Mouse (Mus musculus): ENCODE data around the gene Ttll11.

The Ttll11 gene

DNA sequence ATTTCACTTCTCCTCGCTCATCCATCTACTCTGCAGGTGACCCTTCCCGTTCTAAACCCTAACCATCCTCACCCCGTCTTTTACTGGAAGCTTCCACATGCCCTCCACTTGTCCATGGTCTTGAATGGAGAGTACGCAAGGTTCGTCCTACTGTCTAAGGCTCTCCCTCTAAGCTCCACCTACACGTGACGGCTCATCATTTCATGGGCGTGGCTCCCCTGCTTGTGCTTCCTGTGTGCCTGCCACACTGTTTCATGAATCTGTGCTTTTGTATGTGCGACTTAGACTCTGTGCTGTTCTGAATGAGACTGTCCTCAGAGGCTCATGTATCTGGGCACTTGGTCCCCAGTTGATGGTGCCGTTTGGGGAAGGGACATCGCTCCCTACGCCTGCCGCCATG, 46.6 kb downstream of the Ttll11 start:
- no peak for TF ChIP-seq GATA4 (IDR thresholded peaks at IDR 0.05; ENCODE audit: insufficient replicate concordance, low read length)

DNA sequence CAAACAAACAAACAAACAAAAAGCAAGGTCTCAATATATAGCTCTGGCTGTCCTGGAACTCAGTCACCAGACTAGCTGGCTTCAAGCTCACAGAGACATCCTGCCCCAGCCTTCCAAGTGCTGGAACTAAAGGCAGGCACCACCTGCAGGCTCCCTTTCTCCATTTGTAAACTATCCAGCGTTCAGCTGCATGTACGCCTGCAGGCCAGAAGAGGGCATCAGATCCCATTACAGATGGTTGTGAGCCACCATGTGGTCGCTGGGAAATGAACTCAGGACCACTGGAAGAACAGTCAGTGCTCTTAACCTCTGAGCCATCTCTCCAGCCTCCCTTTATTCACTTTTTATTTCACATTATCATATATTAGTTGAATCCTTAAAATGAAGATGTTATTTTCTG, 48.1 kb downstream of the Ttll11 start:
- no peak for TF ChIP-seq GATA4 (IDR thresholded peaks at IDR 0.05; ENCODE audit: insufficient replicate concordance, low read length)

DNA sequence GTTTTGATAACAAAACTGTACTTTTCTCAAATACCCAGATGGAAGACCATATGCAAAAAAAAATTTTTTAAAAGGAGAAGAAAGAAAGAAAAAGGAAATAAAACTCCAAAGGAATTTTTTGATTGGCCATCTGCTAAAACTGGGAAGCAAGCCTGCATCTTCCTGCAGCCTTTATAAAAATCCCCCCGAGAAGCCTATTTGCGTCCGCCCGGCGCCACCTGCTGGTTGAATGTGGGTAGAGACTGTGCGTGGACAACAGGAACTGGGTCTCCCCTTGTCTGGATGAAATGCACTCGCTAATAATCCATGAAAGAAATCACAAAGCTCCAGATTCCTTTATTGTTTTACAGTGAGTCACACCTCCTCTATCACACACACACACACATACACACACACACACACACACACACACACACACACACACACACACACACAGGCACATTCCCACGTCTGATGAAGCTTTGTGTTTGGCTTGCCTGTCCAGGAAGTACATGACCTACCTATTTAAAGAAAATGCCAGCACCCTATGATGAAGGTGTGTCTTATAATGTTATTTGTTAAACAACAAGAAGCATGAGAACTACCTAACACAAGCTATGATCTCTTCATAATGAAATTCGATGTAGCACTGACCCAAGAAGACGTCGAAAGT, 49.1 kb downstream of the Ttll11 start:
- no peak for TF ChIP-seq GATA4 (IDR thresholded peaks at IDR 0.05; ENCODE audit: insufficient replicate concordance, low read length)

DNA sequence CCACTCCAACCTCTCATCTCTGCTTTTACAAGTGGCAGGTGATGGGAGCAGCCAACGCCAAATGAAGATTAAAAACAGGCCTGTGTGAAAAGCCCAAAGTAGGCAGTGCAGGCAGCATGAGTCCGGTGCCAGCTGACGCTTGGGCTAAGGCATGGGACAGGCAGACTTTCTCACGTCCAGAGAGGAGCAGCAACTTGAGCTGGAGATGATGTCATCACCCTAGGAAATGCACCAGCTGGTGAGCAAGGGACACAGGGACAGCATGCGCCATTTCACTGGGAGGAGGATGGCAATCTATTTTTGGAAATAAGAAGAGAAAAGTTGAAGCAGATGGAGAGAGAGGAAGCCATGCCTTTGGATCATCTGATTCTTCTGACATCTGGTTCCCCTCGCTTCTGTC, 51.6 kb downstream of the Ttll11 start:
- no peak for TF ChIP-seq GATA4 (IDR thresholded peaks at IDR 0.05; ENCODE audit: insufficient replicate concordance, low read length)

DNA sequence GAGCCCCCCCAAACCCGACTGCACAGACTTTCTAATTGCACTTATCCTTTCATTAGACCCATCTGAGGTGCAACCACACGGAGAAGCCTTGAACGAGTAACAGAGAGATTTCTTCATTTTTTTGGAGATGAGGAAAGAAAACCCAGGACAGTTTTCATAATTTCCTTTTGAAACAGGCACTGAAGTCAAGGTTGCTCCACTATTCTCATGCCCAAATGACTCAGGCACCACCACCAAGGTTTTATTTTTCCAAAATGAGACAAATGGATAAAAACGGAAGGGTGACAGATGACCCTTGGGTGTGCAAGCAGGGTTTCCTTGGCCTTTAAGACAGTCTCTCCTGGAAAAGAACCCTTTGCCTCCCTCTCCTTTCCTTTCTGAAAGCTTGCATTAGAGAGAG, 54.8 kb downstream of the Ttll11 start:
- no peak for TF ChIP-seq GATA4 (IDR thresholded peaks at IDR 0.05; ENCODE audit: insufficient replicate concordance, low read length)

DNA sequence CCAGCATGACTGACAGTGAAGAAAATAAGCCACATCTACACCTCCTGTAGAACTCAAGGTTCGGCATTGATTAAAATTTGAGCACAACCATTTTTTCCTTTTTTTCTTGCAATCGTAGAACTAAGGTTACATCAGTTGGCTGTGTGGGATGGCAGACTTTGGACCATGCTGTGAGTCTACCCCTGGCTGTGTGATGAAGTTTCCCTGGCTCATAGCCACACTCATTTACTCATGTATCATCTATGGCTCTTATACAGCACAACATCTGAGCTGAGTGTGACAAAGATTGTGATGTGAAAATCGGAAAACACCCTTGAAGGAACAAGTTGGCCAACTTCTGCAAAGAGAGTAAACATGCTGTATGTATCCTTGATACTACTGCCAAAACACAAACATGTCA, 56.8 kb downstream of the Ttll11 start:
- TF ChIP-seq GATA4 (IDR thresholded peaks at IDR 0.05; ENCODE audit: insufficient replicate concordance, low read length) = no peak

DNA sequence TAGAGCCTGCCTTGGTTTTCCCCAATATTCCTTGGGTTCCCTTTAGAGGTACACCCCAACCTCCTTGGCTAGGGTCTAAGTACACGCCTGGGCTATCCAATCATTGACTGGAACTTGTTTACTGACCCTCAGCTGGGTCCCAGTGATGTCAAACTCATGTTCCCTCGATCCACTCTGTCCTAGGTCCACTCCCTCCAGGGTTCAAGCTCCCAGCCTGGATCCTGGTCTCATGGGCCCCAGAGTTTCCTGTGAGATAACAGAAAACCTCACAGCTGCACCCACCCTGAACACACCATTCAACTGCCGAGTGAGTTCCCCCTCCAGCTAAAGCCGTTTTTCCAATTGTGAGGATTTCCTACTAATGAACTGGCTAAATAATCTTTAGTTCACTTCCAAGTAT, 67.6 kb downstream of the Ttll11 start:
- TF ChIP-seq GATA4 (IDR thresholded peaks at IDR 0.05; ENCODE audit: insufficient replicate concordance, low read length) = no peak

DNA sequence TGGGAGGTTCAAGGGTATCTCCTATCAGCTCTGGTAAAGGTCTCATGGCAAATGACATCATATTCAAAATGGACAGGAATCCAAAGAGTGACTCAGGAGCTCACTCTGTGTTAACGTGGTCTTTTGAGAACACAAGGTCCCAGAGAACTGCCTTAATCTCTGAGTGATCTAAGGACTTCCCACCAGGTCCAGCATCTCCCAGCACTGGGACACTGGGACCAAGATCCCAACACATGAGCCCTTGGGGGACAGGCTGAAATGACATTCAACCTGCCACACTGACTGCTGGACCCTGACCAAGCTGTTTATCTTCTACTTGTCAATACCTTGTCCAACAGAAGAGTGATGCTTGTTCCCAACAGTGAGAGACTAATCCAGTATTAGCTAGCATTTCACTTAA, 68.0 kb downstream of the Ttll11 start:
- TF ChIP-seq GATA4 (IDR thresholded peaks at IDR 0.05; ENCODE audit: insufficient replicate concordance, low read length) = no peak

DNA sequence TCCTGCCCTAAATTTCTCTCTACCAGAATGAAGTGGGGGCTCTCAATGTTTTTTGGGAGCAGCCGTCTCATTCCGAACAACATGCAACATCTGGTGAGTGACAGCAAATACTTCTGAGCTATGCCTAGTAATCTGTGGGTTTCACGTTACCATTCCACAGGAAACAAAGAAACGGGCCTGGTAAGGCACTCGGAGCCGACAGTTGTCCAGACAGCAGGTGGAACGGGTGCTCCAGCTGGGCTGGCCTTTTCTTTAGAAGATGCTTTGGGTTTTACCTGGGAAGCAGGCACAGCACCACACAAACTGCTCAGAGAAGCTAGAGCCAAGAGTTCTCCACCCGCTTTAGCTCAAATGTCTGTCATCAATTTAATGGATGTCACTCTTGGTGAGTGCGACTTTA, 69.0 kb downstream of the Ttll11 start:
- no peak for TF ChIP-seq GATA4 (IDR thresholded peaks at IDR 0.05; ENCODE audit: insufficient replicate concordance, low read length)

DNA sequence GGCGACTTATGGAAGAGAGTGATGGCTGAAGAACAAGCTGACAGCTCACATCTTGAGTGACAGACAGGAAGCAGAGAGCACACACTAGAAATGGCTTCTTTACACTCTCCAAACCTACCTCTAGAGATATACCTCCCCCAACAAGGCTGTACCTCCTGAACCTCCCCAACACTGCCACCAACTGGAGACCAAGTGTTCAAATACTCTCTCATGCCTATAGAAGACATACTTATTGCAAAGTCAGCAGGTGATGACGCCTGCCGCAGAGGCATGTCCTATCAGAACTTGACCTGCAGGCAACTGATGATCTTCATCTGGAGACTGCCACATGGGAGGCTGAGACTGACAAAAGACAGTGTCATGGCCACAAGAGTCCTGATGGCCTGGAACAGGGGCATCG, 70.4 kb downstream of the Ttll11 start:
- TF ChIP-seq GATA4 (IDR thresholded peaks at IDR 0.05; ENCODE audit: insufficient replicate concordance, low read length) = no peak

DNA sequence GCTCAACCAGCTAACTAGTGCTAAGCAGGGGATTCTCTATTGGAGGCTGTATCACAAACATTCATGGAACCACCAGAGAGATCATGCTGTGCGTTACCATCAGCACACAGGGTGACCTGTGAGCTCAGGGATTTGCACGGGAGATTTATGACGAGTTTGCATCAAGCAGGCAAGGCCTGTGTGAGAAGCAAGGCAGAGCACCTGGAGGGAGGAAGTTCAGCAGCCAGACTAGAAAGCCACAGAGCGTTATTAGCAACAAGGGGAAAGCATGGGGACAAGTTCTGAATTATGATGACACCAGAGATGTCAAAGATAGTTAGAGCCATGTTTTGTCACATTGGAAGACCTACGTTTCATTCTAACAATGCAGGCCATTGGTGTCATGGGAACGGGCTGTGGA, 72.1 kb downstream of the Ttll11 start:
- TF ChIP-seq GATA4 (IDR thresholded peaks at IDR 0.05; ENCODE audit: insufficient replicate concordance, low read length) = no peak

DNA sequence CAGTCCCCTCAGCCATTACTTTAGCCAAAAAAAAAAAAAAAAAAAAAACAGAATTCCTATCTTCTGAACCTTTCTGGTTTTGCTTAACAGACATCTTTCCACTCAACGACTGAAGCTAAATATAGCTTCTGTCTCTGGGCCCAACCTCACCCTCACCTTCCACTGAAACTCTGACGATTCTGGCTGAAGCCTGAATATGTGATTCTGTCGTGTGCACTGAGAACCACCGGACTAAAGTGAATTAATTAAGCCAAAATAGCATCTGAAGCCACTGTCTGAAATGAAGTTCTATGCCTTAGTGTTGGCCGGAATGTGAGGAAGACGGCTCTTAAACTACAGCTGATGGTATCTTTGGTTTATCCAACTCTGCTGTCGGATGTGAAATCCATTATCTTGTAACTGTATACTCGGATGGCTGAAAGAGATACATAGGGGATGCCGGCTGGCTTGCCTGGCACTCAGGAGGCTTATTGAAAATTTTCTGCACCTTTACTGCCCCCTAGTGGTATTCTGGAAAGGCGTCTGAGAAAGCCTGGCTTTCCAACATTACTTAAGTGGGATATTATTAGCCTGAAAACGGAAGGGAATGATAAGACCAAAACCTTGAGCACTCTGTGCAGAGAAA, 73.4 kb downstream of the Ttll11 start:
- no peak for TF ChIP-seq GATA4 (IDR thresholded peaks at IDR 0.05; ENCODE audit: insufficient replicate concordance, low read length)

DNA sequence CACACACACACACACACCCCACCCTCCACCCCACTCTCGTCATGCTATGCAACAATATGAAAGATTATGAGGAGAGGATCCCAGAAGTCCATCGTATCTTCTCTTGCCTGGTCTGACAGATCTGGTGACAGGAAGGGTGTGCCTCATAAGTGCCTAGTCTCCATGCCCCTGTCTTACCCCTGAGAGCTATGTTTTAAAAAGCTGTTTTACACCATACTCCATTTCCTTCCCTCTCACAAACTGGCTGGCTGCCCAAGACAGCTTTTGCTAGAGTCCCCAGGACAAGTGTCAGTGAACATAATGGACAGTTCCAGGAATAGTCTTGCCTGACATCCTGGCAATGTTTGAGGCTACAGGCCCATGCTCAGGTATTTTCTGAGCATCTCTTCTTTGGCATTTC, 78.9 kb downstream of the Ttll11 start:
- TF ChIP-seq GATA4 (IDR thresholded peaks at IDR 0.05; ENCODE audit: insufficient replicate concordance, low read length) = no peak

DNA sequence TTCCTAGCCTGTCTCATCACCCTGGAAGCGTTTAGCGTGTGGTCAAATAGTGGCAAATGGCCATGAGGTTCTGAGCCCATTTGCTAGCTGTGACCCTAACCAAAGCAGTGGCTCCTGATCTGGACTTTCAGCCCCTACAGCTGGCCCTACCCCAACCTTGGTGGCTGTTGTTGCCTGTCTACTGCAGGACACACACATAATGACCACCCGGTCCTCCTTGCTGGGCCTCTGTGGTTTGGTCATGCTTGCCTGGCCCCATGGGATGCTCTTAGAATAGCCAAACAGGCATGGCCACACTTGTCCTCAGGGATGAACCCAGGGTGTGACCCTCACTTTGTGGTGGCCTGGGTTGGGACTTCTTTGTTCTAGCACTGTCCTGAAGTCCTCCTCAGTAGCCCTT, 80.0 kb downstream of the Ttll11 start:
- TF ChIP-seq GATA4 (IDR thresholded peaks at IDR 0.05; ENCODE audit: insufficient replicate concordance, low read length) = no peak

DNA sequence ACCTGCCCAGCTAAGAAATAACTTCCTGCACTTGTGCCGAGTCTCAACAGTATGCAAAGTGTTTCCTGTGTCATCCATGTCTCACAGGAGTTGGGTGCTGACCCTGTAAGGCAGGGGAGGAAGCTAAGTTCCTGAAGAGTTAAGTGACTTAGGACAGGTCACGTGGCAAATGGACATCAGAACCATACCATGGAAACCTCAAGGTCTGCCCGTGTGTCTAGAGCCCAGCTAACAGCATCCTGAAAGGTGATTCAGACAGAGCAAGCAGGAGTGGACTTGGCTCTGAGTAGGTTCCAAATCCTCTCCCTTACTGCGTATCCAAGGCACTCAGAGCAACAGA, 80.6 kb downstream of the Ttll11 start:
- TF ChIP-seq GATA4 (IDR thresholded peaks at IDR 0.05; ENCODE audit: insufficient replicate concordance, low read length) = no peak

DNA sequence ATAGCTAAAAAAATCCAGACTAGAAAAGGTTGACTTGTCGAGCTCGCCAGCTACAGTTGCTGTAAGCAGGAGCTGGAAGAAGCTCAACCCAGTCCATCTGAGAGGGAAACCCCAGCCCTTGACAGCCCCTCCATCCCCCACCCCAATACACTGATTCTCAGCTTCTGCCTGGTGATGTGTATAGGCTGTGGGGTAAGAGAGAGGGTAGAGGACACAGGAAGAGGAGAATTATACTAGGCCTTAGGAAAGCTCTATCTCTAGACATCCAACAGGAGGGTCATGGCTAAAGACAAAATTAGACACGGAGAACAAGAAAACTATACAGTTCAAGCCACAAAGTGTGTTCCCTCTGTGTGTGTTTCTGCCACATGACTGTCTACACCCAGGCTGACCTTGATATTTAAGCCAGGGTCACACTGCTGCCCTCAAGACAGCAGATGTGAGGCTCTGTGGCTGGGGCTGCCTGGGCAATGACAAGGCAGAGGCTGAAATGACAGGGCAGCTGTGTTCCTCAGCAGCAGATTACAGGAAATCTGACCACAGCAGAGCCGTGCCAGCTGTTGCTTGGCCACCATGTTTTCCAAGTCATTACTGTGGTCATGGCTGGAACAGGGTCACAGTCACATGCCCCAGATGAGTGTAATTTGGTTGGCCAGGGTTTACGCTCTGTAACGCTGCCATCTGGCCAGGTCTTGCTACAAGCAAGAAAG, 81.1 kb downstream of the Ttll11 start:
- no peak for TF ChIP-seq GATA4 (IDR thresholded peaks at IDR 0.05; ENCODE audit: insufficient replicate concordance, low read length)

DNA sequence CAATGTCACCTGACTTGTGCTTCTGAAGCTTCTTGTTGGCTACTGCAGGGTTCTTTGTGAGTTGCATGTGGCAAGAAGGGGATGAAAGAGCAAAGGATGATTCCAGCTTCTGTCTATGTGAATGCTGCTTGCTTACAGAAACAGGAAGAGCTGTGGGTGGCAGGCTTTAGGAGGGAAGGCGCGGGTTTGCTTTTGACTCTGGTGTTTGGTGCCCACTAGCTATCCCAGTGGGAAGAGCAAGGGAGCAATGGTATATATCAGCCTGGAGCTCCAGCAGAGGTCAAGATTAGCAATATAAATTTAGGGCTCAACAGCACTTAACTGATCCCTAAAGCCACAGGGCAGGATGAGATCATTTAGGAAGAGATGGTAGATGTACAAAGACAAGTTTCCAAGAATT, 82.6 kb downstream of the Ttll11 start:
- TF ChIP-seq GATA4 (IDR thresholded peaks at IDR 0.05; ENCODE audit: insufficient replicate concordance, low read length) = no peak

Measured in liver, adult (tissue).